Mouse (Mus musculus): ENCODE measurements around the gene Supt5. TPM values are rescaled to one million over a fixed set of nuclear protein-coding genes. Genes with fewer than 3 reads are reported as not detected.
A peak's percentile ranks its signal among the peaks of the same experiment; 100 is the strongest.

Supt5 gene
- polyA plus RNA-seq, 1 experiment, result 245 TPM

- no peak within 1 kb of the TSS for H3K4me3 ChIP-seq (ENCODE audit: control insufficient read depth, insufficient read depth, low read length)
- TF ChIP-seq POLR2A (IDR thresholded peaks at IDR 0.05; ENCODE audit: control insufficient read depth, extremely low read depth, insufficient read depth, low read length, poor library complexity) (no peak), CTCF (IDR thresholded peaks at IDR 0.05; ENCODE audit: borderline replicate concordance, control insufficient read depth, extremely low read depth, insufficient read depth, low read length, poor library complexity) (no peak)
- no peaks in the 10 kb centered on the region for H3K4me1 ChIP-seq (replicated peaks; ENCODE audit: control insufficient read depth, insufficient read depth, low read length)
- WGBS, result 9% methylated on average over 52 of the region's 52 CpGs
- no peak within 1 kb of the TSS for H3K27ac ChIP-seq (ENCODE audit: control insufficient read depth, insufficient read depth, low read length)
- H3K27me3 ChIP-seq (ENCODE audit: control insufficient read depth, insufficient read depth, low read length), result peaks cover 7% of the 10 kb centered on the region; the same call in 1 of the 2 replicates
- DNase-seq, result no peak
- no peaks in the 10 kb centered on the region for H3K36me3 ChIP-seq (ENCODE audit: control insufficient read depth, insufficient read depth, low read length)
Measured at GRCm38 (mm10) chr7:28290638-28291590, 47.6 kb downstream of the Supt5 start, which contains the start of gene Selenov. Gene Selenov (minus strand): TSS chr7:28291186.

GRCm38 (mm10) chr7:28290165-28290564 lies 48.4 kb downstream of the Supt5 start:
- H3K4me1 ChIP-seq (replicated peaks; ENCODE audit: control insufficient read depth, insufficient read depth, low read length), result no peaks in the 10 kb centered on the region
- no peaks in the 10 kb centered on the region for H3K36me3 ChIP-seq (ENCODE audit: control insufficient read depth, insufficient read depth, low read length)
- H3K27ac ChIP-seq (ENCODE audit: control insufficient read depth, insufficient read depth, low read length), result no peak overlapping the region
- DNase-seq, result no peak
- no peak overlapping the region for H3K4me3 ChIP-seq (ENCODE audit: control insufficient read depth, insufficient read depth, low read length)
- H3K27me3 ChIP-seq (ENCODE audit: control insufficient read depth, insufficient read depth, low read length), result peaks cover 7% of the 10 kb centered on the region; the same call in 1 of the 2 replicates
- no peak for TF ChIP-seq CTCF (IDR thresholded peaks at IDR 0.05; ENCODE audit: borderline replicate concordance, control insufficient read depth, extremely low read depth, insufficient read depth, low read length, poor library complexity)
- no peak for TF ChIP-seq POLR2A (IDR thresholded peaks at IDR 0.05; ENCODE audit: control insufficient read depth, extremely low read depth, insufficient read depth, low read length, poor library complexity)
- WGBS, result 4% methylated on average over 18 of the region's 18 CpGs

GRCm38 (mm10) chr7:28280630-28281029 lies 57.9 kb downstream of the Supt5 start:
- TF ChIP-seq POLR2A (IDR thresholded peaks at IDR 0.05; ENCODE audit: control insufficient read depth, extremely low read depth, insufficient read depth, low read length, poor library complexity) (no peak), CTCF (IDR thresholded peaks at IDR 0.05; ENCODE audit: borderline replicate concordance, control insufficient read depth, extremely low read depth, insufficient read depth, low read length, poor library complexity) (no peak)
- Histone ChIP-seq H3K4me1 (replicated peaks; ENCODE audit: control insufficient read depth, insufficient read depth, low read length) (peaks cover 7% of the 10 kb centered on the region), H3K27ac (ENCODE audit: control insufficient read depth, insufficient read depth, low read length) (no peak overlapping the region), H3K4me3 (ENCODE audit: control insufficient read depth, insufficient read depth, low read length) (no peak overlapping the region), H3K36me3 (ENCODE audit: control insufficient read depth, insufficient read depth, low read length) (no peaks in the 10 kb centered on the region), H3K27me3 (ENCODE audit: control insufficient read depth, insufficient read depth, low read length) (no peaks in the 10 kb centered on the region)
- 87% methylated on average over 7 of the region's 7 CpGs for WGBS
- DNase-seq, result peak; percentile 23

GRCm38 (mm10) chr7:28278279-28278652 lies 60.3 kb downstream of the Supt5 start:
- whole genome bisulfite sequencing, result 91% methylated on average over 7 of the region's 7 CpGs
- TF ChIP-seq POLR2A (IDR thresholded peaks at IDR 0.05; ENCODE audit: control insufficient read depth, extremely low read depth, insufficient read depth, low read length, poor library complexity) (no peak), CTCF (IDR thresholded peaks at IDR 0.05; ENCODE audit: borderline replicate concordance, control insufficient read depth, extremely low read depth, insufficient read depth, low read length, poor library complexity) (no peak)
- no peak for DNase-seq
- H3K27me3 ChIP-seq (ENCODE audit: control insufficient read depth, insufficient read depth, low read length), result no peaks in the 10 kb centered on the region
- H3K36me3 ChIP-seq (ENCODE audit: control insufficient read depth, insufficient read depth, low read length), result no peaks in the 10 kb centered on the region
- H3K27ac ChIP-seq (ENCODE audit: control insufficient read depth, insufficient read depth, low read length), result no peak overlapping the region
- H3K4me3 ChIP-seq (ENCODE audit: control insufficient read depth, insufficient read depth, low read length), result peak overlapping the region; percentile 97
- H3K4me1 ChIP-seq (replicated peaks; ENCODE audit: control insufficient read depth, insufficient read depth, low read length), result peaks cover 7% of the 10 kb centered on the region

GRCm38 (mm10) chr7:28277615-28278278 lies 60.8 kb downstream of the Supt5 start, which contains the start of gene Eid2b:
Gene Eid2b (plus strand): TSS chr7:28277739.
- peaks cover 7% of the 10 kb centered on the region for H3K4me1 ChIP-seq (replicated peaks; ENCODE audit: control insufficient read depth, insufficient read depth, low read length)
- H3K27ac ChIP-seq (ENCODE audit: control insufficient read depth, insufficient read depth, low read length), result no peak within 1 kb of the TSS
- no peaks in the 10 kb centered on the region for H3K36me3 ChIP-seq (ENCODE audit: control insufficient read depth, insufficient read depth, low read length)
- DNase-seq, result peak; percentile 96
- peak within 1 kb of the TSS; percentile 97 for H3K4me3 ChIP-seq (ENCODE audit: control insufficient read depth, insufficient read depth, low read length)
- WGBS, result 4% methylated on average over 68 of the region's 68 CpGs
- peak; percentile 85 for TF ChIP-seq CTCF (IDR thresholded peaks at IDR 0.05; ENCODE audit: borderline replicate concordance, control insufficient read depth, extremely low read depth, insufficient read depth, low read length, poor library complexity)
- TF ChIP-seq POLR2A (IDR thresholded peaks at IDR 0.05; ENCODE audit: control insufficient read depth, extremely low read depth, insufficient read depth, low read length, poor library complexity), result peak; percentile 42; the same call in 1 of the 2 replicates
- H3K27me3 ChIP-seq (ENCODE audit: control insufficient read depth, insufficient read depth, low read length), result no peaks in the 10 kb centered on the region

GRCm38 (mm10) chr7:28277237-28277614 lies 61.3 kb downstream of the Supt5 start:
- TF ChIP-seq POLR2A (IDR thresholded peaks at IDR 0.05; ENCODE audit: control insufficient read depth, extremely low read depth, insufficient read depth, low read length, poor library complexity), result no peak
- no peak for TF ChIP-seq CTCF (IDR thresholded peaks at IDR 0.05; ENCODE audit: borderline replicate concordance, control insufficient read depth, extremely low read depth, insufficient read depth, low read length, poor library complexity)
- Histone ChIP-seq H3K27me3 (ENCODE audit: control insufficient read depth, insufficient read depth, low read length) (no peaks in the 10 kb centered on the region), H3K27ac (ENCODE audit: control insufficient read depth, insufficient read depth, low read length) (no peak overlapping the region), H3K4me3 (ENCODE audit: control insufficient read depth, insufficient read depth, low read length) (no peak overlapping the region), H3K36me3 (ENCODE audit: control insufficient read depth, insufficient read depth, low read length) (no peaks in the 10 kb centered on the region), H3K4me1 (replicated peaks; ENCODE audit: control insufficient read depth, insufficient read depth, low read length) (peaks cover 7% of the 10 kb centered on the region)
- WGBS, result 58% methylated on average over 8 of the region's 8 CpGs
- DNase-seq, result no peak

All from thymus, adult 2 months (tissue).